Mouse (Mus musculus): ENCODE measurements around the gene Zfp704. TPM values are rescaled to one million over a fixed set of nuclear protein-coding genes. Genes with fewer than 3 reads are reported as not detected.

The Zfp704 gene
- polyA plus RNA-seq, 1 experiment from 2014 or later = 8.5 TPM

DNA sequence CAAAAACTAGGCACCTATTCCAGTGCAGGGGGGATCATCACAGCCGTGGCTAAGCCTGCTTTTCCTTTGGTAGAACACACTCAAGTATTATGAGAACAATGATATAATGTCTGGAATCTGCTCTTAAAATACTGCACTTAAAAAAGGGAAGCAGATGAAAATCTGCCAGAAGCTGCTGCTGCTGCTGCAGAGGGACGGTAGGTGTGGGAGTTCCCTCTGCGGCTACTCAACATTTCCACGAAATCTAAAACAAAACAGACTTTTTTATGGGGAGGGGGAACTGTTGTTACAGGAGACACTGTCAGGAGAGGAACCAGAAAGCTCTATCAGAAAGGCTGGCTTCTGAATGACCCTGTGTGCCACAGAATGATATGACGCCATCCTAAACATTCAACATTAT, 110.4 kb downstream of the Zfp704 start:
- Histone ChIP-seq H3K9me3 (no peaks in the 10 kb centered on the region), H3K36me3 (no peaks in the 10 kb centered on the region), H3K4me2 (no peak overlapping the region), H3K27me3 (no peaks in the 10 kb centered on the region), H3K27ac (replicated peaks) (peak overlapping the region; percentile 90), H3K9ac (peak overlapping the region; percentile 6; the same call in 1 of the 2 replicates), H3K4me1 (replicated peaks) (peaks cover 54% of the 10 kb centered on the region), H3K4me3 (no peak overlapping the region)
- ATAC-seq (ENCODE audit: low read depth) = no peak
- 48% methylated on average over 5 of the region's 5 CpGs for WGBS

DNA sequence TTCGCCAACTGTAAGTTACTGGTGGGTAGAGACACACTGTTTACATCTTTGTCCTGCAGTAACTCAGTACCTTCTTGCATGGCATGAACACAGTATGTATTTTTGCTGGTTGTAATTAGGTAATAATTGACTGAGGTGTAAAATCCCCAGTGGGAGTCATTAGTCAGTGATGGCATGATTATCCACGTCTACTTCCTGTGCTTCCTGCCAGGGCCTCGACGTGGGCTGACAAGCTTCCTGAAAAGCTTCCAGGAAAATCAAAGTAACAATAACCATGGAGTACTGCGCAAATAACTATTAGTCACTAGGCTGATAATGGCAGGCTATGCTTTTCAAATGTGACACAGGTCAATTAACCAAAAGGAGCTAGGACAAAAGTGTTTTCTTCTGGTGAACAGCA, 112.6 kb downstream of the Zfp704 start:
- WGBS = 34% methylated on average over 5 of the region's 5 CpGs
- H3K4me2 ChIP-seq = no peak overlapping the region
- H3K9ac ChIP-seq = no peak overlapping the region
- H3K4me3 ChIP-seq = no peak overlapping the region
- no peak overlapping the region for H3K27ac ChIP-seq (replicated peaks)
- H3K4me1 ChIP-seq (replicated peaks) = peaks cover 43% of the 10 kb centered on the region
- H3K9me3 ChIP-seq = no peaks in the 10 kb centered on the region
- ATAC-seq (ENCODE audit: low read depth) = no peak
- no peaks in the 10 kb centered on the region for H3K27me3 ChIP-seq
- no peaks in the 10 kb centered on the region for H3K36me3 ChIP-seq

DNA sequence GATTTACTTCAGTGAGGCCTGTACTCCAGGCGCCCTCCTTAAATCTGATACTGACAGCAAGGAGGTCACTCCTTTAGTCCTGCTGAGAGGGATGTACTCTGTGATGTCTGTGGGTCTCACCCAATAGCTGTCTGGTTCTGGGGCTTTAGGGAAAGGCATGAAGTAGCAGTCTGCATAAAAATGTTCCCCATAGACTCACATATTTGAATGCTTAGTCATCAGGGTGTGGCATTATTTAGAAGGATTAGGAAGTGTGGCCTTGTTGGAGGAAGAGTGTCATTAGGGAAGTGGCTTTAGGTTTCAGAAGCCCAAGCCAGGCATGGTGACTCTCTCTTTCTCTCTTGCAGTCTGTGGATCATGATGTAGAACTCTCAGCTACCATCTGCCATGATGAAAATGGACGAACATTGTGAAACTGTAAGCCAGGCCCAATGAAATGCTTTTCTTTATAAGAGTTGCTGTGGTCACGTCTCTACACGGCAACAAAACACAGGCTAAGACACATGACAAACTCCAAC, 118.1 kb downstream of the Zfp704 start:
- Histone ChIP-seq H3K4me1 (replicated peaks) (peaks cover 3% of the 10 kb centered on the region; the same call in 1 of the 2 replicates), H3K4me2 (no peak overlapping the region), H3K9me3 (no peaks in the 10 kb centered on the region), H3K9ac (no peak overlapping the region), H3K27ac (replicated peaks) (no peak overlapping the region), H3K36me3 (no peaks in the 10 kb centered on the region), H3K4me3 (no peak overlapping the region), H3K27me3 (no peaks in the 10 kb centered on the region)
- ATAC-seq (ENCODE audit: low read depth) = no peak
- WGBS = 82% methylated on average over 4 of the region's 4 CpGs

DNA sequence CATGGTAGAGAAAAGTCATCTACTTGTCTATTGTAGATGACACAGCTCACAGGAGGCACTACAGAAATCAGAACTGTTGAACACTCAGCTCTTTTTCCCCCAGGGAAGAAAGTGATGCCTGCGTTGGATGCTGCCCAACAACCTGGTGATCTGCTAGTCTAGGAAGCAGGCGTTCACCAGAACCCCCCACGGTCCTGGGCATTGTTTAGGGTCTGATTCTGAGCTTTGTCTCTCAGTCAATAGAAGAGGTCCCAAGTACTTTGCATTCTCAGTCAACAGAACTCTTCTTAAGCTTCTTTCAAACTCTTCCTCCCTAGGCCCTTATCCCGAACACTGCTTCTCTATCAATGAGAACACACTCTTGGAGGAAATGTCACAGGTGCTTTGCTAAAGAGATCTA, 122.2 kb downstream of the Zfp704 start:
- Histone ChIP-seq H3K4me1 (replicated peaks) (no peaks in the 10 kb centered on the region), H3K27ac (replicated peaks) (no peak overlapping the region), H3K4me2 (no peak overlapping the region), H3K9ac (no peak overlapping the region), H3K9me3 (no peaks in the 10 kb centered on the region), H3K27me3 (no peaks in the 10 kb centered on the region), H3K4me3 (no peak overlapping the region), H3K36me3 (no peaks in the 10 kb centered on the region)
- WGBS = 77% methylated on average over 4 of the region's 4 CpGs
- no peak for ATAC-seq (ENCODE audit: low read depth)

DNA sequence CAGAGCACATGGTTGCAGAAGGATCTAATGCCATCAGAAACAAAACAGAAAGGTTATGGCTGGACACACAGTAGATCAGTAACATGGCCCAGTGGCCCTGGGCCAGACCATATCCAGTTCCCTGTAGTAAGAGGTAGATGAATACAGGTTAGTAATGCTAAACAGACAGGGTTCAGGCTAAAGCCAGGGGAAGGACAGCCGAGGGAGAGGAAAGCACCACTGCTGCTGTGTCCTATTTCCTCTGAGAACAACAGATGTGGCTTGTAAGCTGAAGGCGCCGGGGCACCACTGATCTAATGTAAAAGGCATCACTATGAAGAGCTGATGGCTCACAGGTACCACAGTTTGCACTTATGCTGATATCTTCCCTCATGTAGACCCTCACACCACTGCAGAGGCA, 124.4 kb downstream of the Zfp704 start:
- H3K27me3 ChIP-seq = no peaks in the 10 kb centered on the region
- H3K9ac ChIP-seq = no peak overlapping the region
- no peak overlapping the region for H3K4me3 ChIP-seq
- no peaks in the 10 kb centered on the region for H3K36me3 ChIP-seq
- H3K4me1 ChIP-seq (replicated peaks) = no peaks in the 10 kb centered on the region; the same call in 1 of the 2 replicates
- no peak overlapping the region for H3K4me2 ChIP-seq
- H3K9me3 ChIP-seq = no peaks in the 10 kb centered on the region
- 88% methylated on average over 3 of the region's 3 CpGs for WGBS
- no peak for ATAC-seq (ENCODE audit: low read depth)
- H3K27ac ChIP-seq (replicated peaks) = no peak overlapping the region

DNA sequence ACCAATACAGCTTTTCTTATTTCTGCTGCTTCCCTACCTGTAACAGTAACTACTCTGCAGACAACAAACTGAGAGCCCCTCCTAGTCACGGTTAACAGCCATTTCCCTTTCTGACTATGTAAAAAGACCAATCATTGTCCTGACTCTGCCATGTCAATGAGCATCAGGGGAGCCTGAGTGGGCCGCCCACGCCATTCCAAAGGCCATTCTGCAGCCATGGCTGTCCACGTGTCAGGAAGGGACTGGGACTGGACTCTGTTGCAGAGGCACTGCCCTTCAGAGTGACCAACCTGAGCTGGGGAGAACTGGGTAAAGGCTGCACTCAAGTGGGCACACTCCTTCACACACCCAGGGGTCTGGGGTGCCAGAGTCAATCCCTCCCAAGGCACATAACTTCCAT, 127.9 kb downstream of the Zfp704 start:
- ATAC-seq (ENCODE audit: low read depth) = no peak
- Histone ChIP-seq H3K4me2 (no peak overlapping the region), H3K9me3 (no peaks in the 10 kb centered on the region), H3K36me3 (no peaks in the 10 kb centered on the region), H3K9ac (no peak overlapping the region), H3K4me3 (no peak overlapping the region), H3K4me1 (replicated peaks) (no peaks in the 10 kb centered on the region; the same call in 1 of the 2 replicates), H3K27ac (replicated peaks) (no peak overlapping the region), H3K27me3 (no peaks in the 10 kb centered on the region)
- WGBS = 74% methylated on average over 4 of the region's 4 CpGs

DNA sequence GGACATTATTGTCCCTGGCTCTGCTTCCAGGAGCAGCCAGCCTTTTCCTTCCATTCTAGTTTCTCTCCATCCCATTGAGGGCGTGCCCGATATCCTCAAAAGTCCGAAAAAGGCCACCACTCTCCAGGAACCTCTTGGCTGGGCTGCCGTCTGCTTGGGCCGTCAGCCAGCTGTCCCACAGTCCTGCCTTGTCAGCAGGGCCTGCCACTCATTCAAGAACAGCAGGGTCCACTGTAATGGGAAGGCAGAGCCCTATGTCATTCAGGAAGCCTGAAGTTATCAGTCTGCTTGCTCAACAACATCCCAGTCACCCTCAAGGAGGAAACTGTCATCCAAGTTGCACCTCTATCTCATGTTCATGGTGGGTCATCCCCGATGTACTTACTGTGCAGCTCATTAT, 128.5 kb downstream of the Zfp704 start:
- no peak overlapping the region for H3K4me2 ChIP-seq
- no peaks in the 10 kb centered on the region for H3K9me3 ChIP-seq
- H3K36me3 ChIP-seq = no peaks in the 10 kb centered on the region
- WGBS = 77% methylated on average over 6 of the region's 6 CpGs
- no peaks in the 10 kb centered on the region for H3K27me3 ChIP-seq
- no peak for ATAC-seq (ENCODE audit: low read depth)
- no peak overlapping the region for H3K4me3 ChIP-seq
- H3K27ac ChIP-seq (replicated peaks) = no peak overlapping the region
- no peaks in the 10 kb centered on the region; the same call in 1 of the 2 replicates for H3K4me1 ChIP-seq (replicated peaks)
- H3K9ac ChIP-seq = no peak overlapping the region

DNA sequence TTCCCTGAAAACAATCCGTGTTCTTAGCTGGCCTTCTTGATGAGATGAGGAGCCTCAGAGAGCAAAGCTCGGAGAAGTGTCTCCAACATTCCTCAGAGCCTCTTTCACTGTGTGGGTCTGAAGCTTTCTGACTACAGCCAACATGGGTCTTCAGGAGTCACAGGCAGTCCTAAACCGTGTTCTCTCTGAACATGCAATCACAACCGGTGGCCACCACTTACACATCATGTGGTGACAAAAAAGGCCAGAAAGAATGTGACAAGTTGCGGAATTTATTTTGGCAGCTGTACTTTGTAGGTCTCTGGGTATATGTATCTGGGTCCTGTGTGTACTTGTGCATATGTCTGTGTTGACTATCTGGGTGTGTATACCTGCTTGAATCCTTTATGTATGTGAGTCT, 128.9 kb downstream of the Zfp704 start:
- Histone ChIP-seq H3K4me3 (no peak overlapping the region), H3K4me1 (replicated peaks) (no peaks in the 10 kb centered on the region; the same call in 1 of the 2 replicates)
- ATAC-seq (ENCODE audit: low read depth) = no peak

DNA sequence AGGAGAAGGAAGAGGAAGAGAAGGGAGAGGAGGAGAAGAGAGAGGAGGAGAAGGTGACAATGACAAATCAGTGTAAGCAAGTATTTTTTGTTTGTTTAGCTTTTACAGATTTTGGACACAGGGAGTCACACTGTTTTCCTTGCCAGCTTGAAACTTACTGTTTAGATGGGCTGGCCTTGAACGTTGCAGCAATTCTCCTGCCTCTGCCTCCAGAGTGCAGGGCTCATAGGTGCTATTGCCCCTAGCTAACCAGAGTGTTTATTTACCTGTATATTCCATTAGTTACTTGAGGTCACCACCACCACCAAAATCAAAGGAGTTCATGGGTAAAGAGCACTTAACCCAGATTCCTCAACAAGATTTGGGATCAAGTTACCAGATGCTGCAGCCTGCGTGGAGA, 132.5 kb downstream of the Zfp704 start:
- H3K9ac ChIP-seq = no peak overlapping the region
- no peak for ATAC-seq (ENCODE audit: low read depth)
- no peak overlapping the region for H3K27ac ChIP-seq (replicated peaks)
- no peaks in the 10 kb centered on the region for H3K27me3 ChIP-seq
- no peak overlapping the region for H3K4me2 ChIP-seq
- WGBS = 87% methylated on average over 2 of the region's 2 CpGs
- no peaks in the 10 kb centered on the region for H3K36me3 ChIP-seq
- no peak overlapping the region for H3K4me3 ChIP-seq
- peaks cover 7% of the 10 kb centered on the region for H3K4me1 ChIP-seq (replicated peaks)
- no peaks in the 10 kb centered on the region for H3K9me3 ChIP-seq

More for the DNA sequence above, 128.9 kb downstream of the Zfp704 start:
- no peaks in the 10 kb centered on the region for H3K36me3 ChIP-seq
- 96% methylated on average over 5 of the region's 5 CpGs for WGBS
- no peaks in the 10 kb centered on the region for H3K9me3 ChIP-seq
- no peaks in the 10 kb centered on the region for H3K27me3 ChIP-seq
- no peak overlapping the region for H3K9ac ChIP-seq
- H3K4me2 ChIP-seq = no peak overlapping the region
- no peak overlapping the region for H3K27ac ChIP-seq (replicated peaks)

DNA sequence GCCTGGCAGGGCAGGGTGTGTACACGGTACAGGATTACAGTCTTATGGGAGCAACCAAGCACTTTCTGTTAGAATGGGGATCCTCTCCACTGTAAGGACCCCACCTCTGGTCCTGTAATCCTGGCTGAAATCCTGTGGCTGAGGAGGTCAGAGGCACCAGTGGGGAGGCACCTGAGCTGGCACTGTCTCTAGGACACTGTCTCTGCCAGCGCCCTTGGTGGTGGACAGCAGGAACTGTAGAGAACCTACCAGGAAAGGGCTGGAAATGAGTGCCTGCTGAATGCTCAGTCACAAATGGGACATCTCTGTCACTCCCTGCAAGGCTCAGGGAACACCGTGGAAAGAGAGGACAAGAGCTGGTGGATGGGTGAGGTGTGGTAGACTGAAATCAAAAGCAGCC, 133.5 kb downstream of the Zfp704 start:
- 96% methylated on average over 3 of the region's 3 CpGs for WGBS
- ATAC-seq (ENCODE audit: low read depth) = no peak
- no peak overlapping the region for H3K27ac ChIP-seq (replicated peaks)
- H3K27me3 ChIP-seq = no peaks in the 10 kb centered on the region
- no peak overlapping the region for H3K4me2 ChIP-seq
- H3K4me3 ChIP-seq = no peak overlapping the region
- H3K36me3 ChIP-seq = no peaks in the 10 kb centered on the region
- no peak overlapping the region for H3K9ac ChIP-seq
- peaks cover 7% of the 10 kb centered on the region for H3K4me1 ChIP-seq (replicated peaks)
- H3K9me3 ChIP-seq = no peaks in the 10 kb centered on the region

DNA sequence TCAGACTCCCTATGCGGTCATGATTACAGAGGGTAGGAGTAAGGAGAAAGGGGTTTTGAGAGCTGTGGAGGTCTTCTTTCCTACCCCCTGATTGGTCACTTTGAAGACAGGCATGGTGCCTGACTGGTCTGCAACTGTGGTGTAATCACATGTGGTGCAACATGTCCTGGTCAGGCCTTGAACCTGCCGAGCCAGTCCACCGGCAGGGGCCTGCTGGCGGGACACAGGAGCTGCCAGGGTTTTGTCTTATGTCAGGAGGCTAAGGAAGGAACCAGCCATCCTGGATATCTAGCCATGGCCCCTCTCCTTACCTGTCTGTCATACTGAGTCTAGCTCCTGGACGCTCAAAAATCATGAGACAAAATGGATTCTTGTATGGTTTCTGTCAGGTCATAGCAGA, 134.4 kb downstream of the Zfp704 start:
- Histone ChIP-seq H3K36me3 (no peaks in the 10 kb centered on the region), H3K9me3 (no peaks in the 10 kb centered on the region), H3K4me3 (no peak overlapping the region), H3K27me3 (no peaks in the 10 kb centered on the region), H3K27ac (replicated peaks) (no peak overlapping the region), H3K9ac (no peak overlapping the region), H3K4me2 (no peak overlapping the region), H3K4me1 (replicated peaks) (peaks cover 7% of the 10 kb centered on the region; the same call in 1 of the 2 replicates)
- 94% methylated on average over 5 of the region's 5 CpGs for WGBS
- ATAC-seq (ENCODE audit: low read depth) = no peak

DNA sequence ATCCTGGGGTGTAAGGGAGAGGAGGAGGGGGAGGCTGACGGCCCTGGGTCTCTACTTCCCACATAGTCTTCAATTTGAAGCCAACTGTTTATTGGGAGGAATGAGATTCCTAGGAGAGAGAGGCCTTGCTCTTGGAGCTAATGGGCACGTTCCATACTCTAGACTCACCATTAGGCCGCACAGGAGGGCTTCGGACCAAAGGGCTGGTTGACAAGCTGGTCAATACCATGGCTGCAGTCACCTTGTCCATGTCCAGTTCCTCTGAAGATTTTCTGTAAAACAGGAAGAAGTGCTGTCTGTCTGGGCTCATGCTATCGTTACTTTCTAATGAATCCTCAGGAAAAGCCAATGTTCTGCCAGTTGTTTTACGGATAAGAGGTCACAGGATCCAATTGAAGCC, 135.6 kb downstream of the Zfp704 start:
- 95% methylated on average over 6 of the region's 6 CpGs for WGBS

DNA sequence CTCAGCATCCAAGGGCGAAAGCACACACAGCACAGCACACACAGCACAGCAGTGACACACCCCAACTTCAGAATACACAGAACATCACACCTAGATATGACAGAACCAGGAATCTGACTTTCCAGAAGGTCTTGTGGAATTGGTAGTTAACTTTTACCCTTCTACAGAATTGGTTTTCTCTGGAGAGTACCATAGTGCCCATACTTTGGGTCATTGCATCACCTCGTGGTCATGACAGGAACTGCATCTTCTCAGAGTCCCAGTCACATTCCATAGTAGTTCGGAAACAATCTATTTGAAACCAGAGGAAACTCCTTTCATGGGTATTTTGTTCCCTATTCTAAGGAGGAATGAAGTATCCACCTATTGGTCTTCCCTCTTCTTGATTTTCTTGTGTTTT, 143.6 kb downstream of the Zfp704 start:
- Histone ChIP-seq H3K36me3 (peaks cover 11% of the 10 kb centered on the region; the same call in 1 of the 2 replicates), H3K9ac (no peak overlapping the region), H3K9me3 (no peaks in the 10 kb centered on the region), H3K4me3 (no peak overlapping the region), H3K27me3 (no peaks in the 10 kb centered on the region), H3K4me1 (replicated peaks) (0 out of 2 replicates have a peak, but pooled peaks cover 4% of the 10 kb centered on the region), H3K4me2 (no peak overlapping the region), H3K27ac (replicated peaks) (no peak overlapping the region)
- WGBS = 51% methylated on average over 3 of the region's 3 CpGs
- ATAC-seq (ENCODE audit: low read depth) = peak; percentile 57

More for the DNA sequence above, 135.6 kb downstream of the Zfp704 start:
- Histone ChIP-seq H3K4me1 (replicated peaks) (peaks cover 7% of the 10 kb centered on the region; the same call in 1 of the 2 replicates), H3K9me3 (no peaks in the 10 kb centered on the region), H3K36me3 (0 out of 2 replicates have a peak, but pooled peaks cover under 1% of the 10 kb centered on the region), H3K9ac (no peak overlapping the region), H3K27ac (replicated peaks) (no peak overlapping the region), H3K4me3 (no peak overlapping the region), H3K27me3 (no peaks in the 10 kb centered on the region), H3K4me2 (no peak overlapping the region)
- no peak for ATAC-seq (ENCODE audit: low read depth)

Measured in neural tube, embryonic 13.5 days (tissue).